Mouse (Mus musculus) intestine, embryonic 16.5 days (tissue): Measurements from ENCODE around the gene Anxa6. TPM values are rescaled to one million over a fixed set of nuclear protein-coding genes. Genes with fewer than 3 reads are reported as not detected.

Experiments used
- ATAC-seq: fragments of 200-750 bp; cut with Nextera tagmentation; 2 replicates; pipeline ENCODE4 v1.8.0; 2017; ENCODE audit warnings: moderate TSS enrichment, moderate library complexity
- H3K27ac ChIP-seq: fragments of 300-500 bp; sonication (generic); 2 replicates; pipeline ENCODE4 v1.5.1; 2014; ENCODE audit warnings: mild to moderate bottlenecking, low read length
- H3K27me3 ChIP-seq: fragments of 300-500 bp; sonication (generic); replicated peaks from 2 replicates; pipeline ENCODE4 v1.6.1; 2014; ENCODE audit warnings: low read length, control low read depth, mixed read lengths; ENCODE audit not compliant: control insufficient read depth, insufficient read depth
- H3K36me3 ChIP-seq: fragments of 300-500 bp; sonication (generic); 2 replicates; pipeline ENCODE4 v1.6.1; 2014; ENCODE audit warnings: low read length, control low read depth; ENCODE audit not compliant: control insufficient read depth, insufficient read depth
- H3K4me1 ChIP-seq: fragments of 300-500 bp; sonication (generic); 2 replicates; pipeline ENCODE4 v1.6.1; 2014; ENCODE audit warnings: low read length, control low read depth, mixed read lengths; ENCODE audit not compliant: control insufficient read depth, insufficient read depth
- H3K4me2 ChIP-seq: fragments of 300-500 bp; sonication (generic); 2 replicates; pipeline ENCODE4 v1.6.1; 2014; ENCODE audit warnings: low read depth, low read length, control low read depth
- H3K4me3 ChIP-seq: fragments of 300-500 bp; sonication (generic); 2 replicates; pipeline ENCODE4 v1.5.1; 2014; ENCODE audit warnings: mild to moderate bottlenecking, low read length
- H3K9ac ChIP-seq: fragments of 300-500 bp; sonication (generic); 2 replicates; pipeline ENCODE4 v1.6.1; 2014; ENCODE audit warnings: low read depth, low read length
- H3K9me3 ChIP-seq: fragments of 300-500 bp; sonication (generic); 2 replicates; pipeline ENCODE4 v1.6.1; 2016; ENCODE audit warnings: low read length, control low read depth; ENCODE audit not compliant: control insufficient read depth
- WGBS: fragments of 180-500 bp; shearing (Covaris S2); extraction: QIAGEN DNeasy Blood & Tissue Kit; methylation state at CpG from one replicate; pipeline ENCODE4 v1.1.7; 2014; 5-methylcytosine and 5-hydroxymethylcytosine counted together
- polyA plus RNA-seq: library from polyadenylated mRNA; unstranded; fragments of >200 nt; fragmentation: Nextera tagmentation; extraction: Ambion mirVana; gene quantifications from 2 replicates; pipeline ENCODE4 v1.2.1, GENCODE M21; 2015

Gene Anxa6
- polyA plus RNA-seq, 1 experiment from 2014 or later, result 247 TPM

DNA sequence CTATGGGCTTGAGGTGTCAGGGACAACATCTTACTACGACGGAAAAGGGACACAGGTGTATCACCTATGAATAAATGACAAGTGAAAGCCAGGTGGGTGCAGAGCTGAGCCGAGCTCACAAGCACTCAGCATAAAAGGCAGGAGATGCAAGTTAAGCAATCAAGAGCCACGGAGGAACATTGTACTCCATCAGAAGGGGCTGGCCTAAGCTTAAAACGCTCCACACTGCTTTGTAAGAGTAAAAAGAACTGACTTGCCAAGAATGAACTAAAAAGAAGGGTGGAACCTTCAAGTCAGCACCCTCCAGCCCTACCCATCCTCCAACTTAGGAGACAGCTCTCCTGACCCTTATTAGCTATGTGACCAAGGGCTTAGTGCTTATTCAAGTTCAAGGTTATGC is 10.7 kb downstream of the Anxa6 start:
- WGBS, result 45% methylated on average over 5 of the region's 5 CpGs
- H3K4me3 ChIP-seq, result 0 out of 2 replicates have a peak overlapping the region, but pooled peaks have one; percentile 16
- peak overlapping the region; percentile 36 for H3K9ac ChIP-seq
- H3K4me2 ChIP-seq, result peak overlapping the region; percentile 36
- H3K27ac ChIP-seq, result peak overlapping the region; percentile 96
- H3K36me3 ChIP-seq, result no peaks in the 10 kb centered on the region
- H3K9me3 ChIP-seq, result no peaks in the 10 kb centered on the region
- H3K4me1 ChIP-seq, result peaks cover 73% of the 10 kb centered on the region
- ATAC-seq, result peak; percentile 3
- no peaks in the 10 kb centered on the region for H3K27me3 ChIP-seq

DNA sequence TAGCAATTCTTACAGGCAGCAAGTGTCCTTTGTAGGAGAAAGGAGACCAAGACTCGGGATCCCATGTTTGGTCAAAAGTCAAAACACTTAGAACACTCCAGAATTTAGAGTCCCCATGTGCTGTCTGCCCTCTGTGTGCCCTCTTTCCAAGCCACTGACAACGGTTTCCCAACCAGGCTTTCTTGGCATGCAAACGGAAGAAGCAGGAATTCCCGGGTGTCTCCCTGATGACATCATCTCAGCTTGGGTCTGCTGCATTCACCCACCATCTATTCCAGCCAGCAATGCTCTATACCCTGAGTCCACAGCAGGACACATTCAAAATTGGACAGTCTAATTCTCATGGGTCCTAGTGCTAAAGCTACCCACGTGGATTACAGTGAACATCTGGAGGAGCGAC is 11.4 kb downstream of the Anxa6 start:
- no peaks in the 10 kb centered on the region for H3K27me3 ChIP-seq
- 39% methylated on average over 6 of the region's 6 CpGs for WGBS
- ATAC-seq, result no peak
- H3K36me3 ChIP-seq, result no peaks in the 10 kb centered on the region
- H3K4me1 ChIP-seq, result peaks cover 68% of the 10 kb centered on the region
- no peaks in the 10 kb centered on the region for H3K9me3 ChIP-seq
- H3K9ac ChIP-seq, result no peak overlapping the region; the same call in 1 of the 2 replicates
- no peak overlapping the region for H3K4me2 ChIP-seq
- no peak overlapping the region for H3K4me3 ChIP-seq
- H3K27ac ChIP-seq, result peak overlapping the region; percentile 96

DNA sequence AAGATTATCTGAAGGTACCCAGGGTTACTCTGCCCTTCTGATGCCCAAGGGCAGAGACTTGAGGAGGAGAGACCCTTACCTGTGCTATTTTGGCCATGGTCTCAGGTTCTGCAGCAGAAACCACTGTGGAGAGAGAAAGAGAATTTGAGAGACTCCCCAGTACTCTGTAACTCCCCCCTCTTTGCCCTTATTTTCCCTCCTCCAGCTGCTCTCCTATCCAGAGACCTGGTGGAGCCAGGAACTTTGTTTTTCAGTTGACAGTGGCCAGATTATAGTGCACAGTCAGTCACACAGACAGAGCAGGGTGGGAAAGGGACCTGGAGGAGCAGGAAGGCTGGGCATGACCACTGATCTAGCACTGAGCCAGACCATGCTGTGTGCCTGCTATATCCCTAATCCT is 11.8 kb downstream of the Anxa6 start:
- no peak overlapping the region for H3K9ac ChIP-seq
- no peak overlapping the region for H3K4me3 ChIP-seq
- ATAC-seq, result no peak
- H3K4me2 ChIP-seq, result no peak overlapping the region
- H3K9me3 ChIP-seq, result no peaks in the 10 kb centered on the region
- no peak overlapping the region for H3K27ac ChIP-seq
- H3K27me3 ChIP-seq, result no peaks in the 10 kb centered on the region
- H3K36me3 ChIP-seq, result no peaks in the 10 kb centered on the region
- peaks cover 68% of the 10 kb centered on the region for H3K4me1 ChIP-seq

DNA sequence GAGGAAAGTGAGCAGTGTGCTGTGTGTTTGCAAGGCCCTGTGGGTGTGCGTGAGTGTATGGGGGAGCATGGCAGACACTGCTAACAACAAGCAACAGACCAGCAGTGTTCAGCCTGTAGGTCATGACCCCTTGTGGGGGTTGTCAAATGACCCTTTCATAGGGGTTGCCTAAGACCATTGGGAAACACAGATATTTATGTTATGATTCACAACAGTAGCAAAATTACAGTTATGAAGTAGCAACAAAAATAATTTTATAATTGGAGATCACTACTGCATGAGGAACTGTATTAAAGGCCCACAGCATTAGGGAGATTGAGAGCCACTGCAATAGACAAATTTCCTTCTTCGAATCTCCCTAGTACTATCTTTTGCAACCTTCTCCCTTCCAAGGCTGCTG is 13.5 kb downstream of the Anxa6 start:
- no peak overlapping the region for H3K9ac ChIP-seq

DNA sequence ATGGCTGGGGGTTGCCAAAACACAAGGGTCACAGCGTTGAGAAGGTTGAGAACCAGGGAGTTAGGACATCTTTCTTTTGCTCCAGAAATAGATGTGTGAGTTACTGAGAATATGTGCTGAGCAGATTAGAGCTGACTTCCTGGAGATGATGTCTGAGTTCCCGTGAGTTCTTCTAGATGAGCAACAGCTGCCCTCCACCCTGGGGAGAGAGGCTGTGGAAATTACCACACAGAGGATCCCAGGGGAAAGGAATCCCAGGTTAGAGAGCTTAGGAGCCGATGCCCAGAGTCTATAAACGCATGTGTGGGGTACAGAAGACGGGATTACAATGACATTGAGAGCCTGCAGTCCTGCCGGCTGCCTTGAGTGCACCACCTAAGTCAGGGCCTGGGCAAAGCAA is 15.2 kb downstream of the Anxa6 start:
- Histone ChIP-seq H3K4me3 (no peak overlapping the region), H3K9me3 (no peaks in the 10 kb centered on the region), H3K4me1 (peaks cover 44% of the 10 kb centered on the region), H3K36me3 (peaks cover 3% of the 10 kb centered on the region; the same call in 1 of the 2 replicates), H3K4me2 (no peak overlapping the region), H3K27me3 (no peaks in the 10 kb centered on the region), H3K27ac (no peak overlapping the region), H3K9ac (no peak overlapping the region)
- no peak for ATAC-seq
- WGBS, result 50% methylated on average over 6 of the region's 6 CpGs

More for the DNA sequence above, 13.5 kb downstream of the Anxa6 start:
- 87% methylated on average over 2 of the region's 2 CpGs for WGBS
- no peaks in the 10 kb centered on the region for H3K27me3 ChIP-seq
- no peak overlapping the region for H3K4me3 ChIP-seq
- H3K4me1 ChIP-seq, result peaks cover 53% of the 10 kb centered on the region
- ATAC-seq, result no peak
- no peak overlapping the region for H3K4me2 ChIP-seq
- H3K9me3 ChIP-seq, result no peaks in the 10 kb centered on the region
- no peak overlapping the region for H3K27ac ChIP-seq
- no peaks in the 10 kb centered on the region for H3K36me3 ChIP-seq

DNA sequence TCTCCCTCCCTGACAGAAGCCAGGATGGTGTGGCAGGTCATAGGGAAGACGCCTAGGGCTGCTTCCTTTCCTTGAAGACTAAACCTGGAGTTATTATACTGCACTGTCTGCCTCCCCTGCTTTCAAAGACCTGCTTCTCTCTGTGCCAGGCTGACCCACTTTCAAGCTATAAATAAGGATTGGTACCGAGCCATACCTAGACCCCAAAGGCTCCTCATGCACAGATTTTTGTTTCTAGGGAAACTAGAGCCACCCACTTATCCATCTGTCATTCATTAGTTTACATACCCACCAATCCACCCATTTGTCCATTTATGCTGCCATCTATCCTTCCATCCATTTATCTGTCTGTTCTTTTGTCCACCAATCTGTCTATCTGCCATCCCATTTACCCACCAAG is 16.0 kb downstream of the Anxa6 start:
- no peak overlapping the region for H3K4me3 ChIP-seq
- peaks cover 3% of the 10 kb centered on the region for H3K36me3 ChIP-seq
- no peak overlapping the region for H3K4me2 ChIP-seq
- 79% methylated on average over 2 of the region's 2 CpGs for WGBS
- H3K4me1 ChIP-seq, result peaks cover 37% of the 10 kb centered on the region
- no peaks in the 10 kb centered on the region for H3K27me3 ChIP-seq
- no peak for ATAC-seq
- H3K27ac ChIP-seq, result no peak overlapping the region
- no peaks in the 10 kb centered on the region for H3K9me3 ChIP-seq
- H3K9ac ChIP-seq, result no peak overlapping the region

DNA sequence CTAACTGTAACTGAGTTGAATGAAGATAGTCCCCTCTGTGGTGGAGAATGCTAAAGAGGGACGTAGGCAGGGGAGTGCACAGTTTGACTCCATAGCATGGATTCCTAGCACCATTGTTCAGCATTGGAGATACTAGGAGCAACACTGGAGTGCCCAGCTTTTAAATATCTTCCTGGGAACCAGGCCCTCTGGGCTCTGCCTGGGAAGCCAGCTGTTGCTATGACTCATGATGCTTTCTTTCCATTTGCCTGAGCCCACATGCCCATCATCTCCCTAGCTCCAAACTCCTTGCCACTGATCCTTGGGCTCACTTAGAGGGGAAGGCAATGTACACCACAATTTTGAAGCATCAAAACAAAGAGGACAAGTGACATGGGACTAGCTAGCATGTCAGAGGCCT is 16.5 kb downstream of the Anxa6 start:
- H3K27me3 ChIP-seq, result no peaks in the 10 kb centered on the region
- H3K4me3 ChIP-seq, result no peak overlapping the region
- peaks cover 3% of the 10 kb centered on the region for H3K36me3 ChIP-seq
- WGBS, result 50% methylated on average over 1 of the region's 1 CpGs
- H3K4me2 ChIP-seq, result no peak overlapping the region
- no peak overlapping the region for H3K9ac ChIP-seq
- H3K9me3 ChIP-seq, result no peaks in the 10 kb centered on the region
- peaks cover 32% of the 10 kb centered on the region for H3K4me1 ChIP-seq
- no peak for ATAC-seq
- no peak overlapping the region for H3K27ac ChIP-seq

DNA sequence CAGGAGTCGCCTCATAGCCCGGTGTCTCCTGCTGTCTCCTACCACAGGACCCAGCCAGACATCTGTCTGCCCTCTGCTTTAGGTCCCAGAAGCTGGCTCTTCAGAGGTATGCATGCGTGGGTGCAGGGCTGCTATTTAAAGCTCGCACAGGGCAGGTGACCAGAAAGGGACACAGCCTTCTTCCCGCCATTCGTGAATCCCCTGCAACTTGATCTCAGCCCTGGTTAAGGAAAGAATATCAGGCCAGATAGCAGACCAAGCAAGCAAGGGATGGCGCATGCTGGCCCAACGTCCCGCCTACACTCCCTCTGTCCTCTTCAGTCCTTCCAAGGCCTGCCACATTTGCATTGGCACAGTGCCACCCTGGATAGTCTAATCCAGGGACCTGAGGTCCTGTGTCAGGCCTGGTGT is 17.4 kb downstream of the Anxa6 start:
- WGBS, result 77% methylated on average over 9 of the region's 9 CpGs
- Histone ChIP-seq H3K4me3 (no peak overlapping the region), H3K9me3 (no peaks in the 10 kb centered on the region), H3K9ac (no peak overlapping the region), H3K4me2 (no peak overlapping the region), H3K27me3 (no peaks in the 10 kb centered on the region), H3K4me1 (peaks cover 26% of the 10 kb centered on the region), H3K27ac (no peak overlapping the region), H3K36me3 (peaks cover 3% of the 10 kb centered on the region)
- ATAC-seq, result peak; percentile 34; the same call in 1 of the 2 replicates

DNA sequence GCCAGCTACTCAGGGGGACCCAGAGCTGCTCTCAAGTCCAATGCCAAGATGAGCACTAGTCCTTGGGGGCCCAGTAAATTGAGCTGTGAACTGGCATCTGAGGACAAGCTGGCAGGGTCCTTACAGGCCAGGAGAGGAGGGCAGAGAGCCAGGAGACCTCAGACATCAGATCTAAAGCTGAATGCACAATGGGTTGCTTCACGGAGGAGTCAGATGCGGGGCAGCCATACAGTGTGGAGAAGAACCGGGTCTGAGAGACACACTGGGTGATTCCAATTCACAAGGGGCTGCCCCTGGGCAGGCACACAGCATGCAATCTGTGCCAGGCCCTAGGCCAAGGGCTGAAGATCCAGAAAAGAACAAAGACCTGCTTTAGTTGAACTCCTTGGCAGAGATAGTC is 18.0 kb downstream of the Anxa6 start:
- no peak for ATAC-seq
- 85% methylated on average over 3 of the region's 3 CpGs for WGBS
- Histone ChIP-seq H3K4me1 (peaks cover 26% of the 10 kb centered on the region), H3K4me3 (no peak overlapping the region), H3K9ac (no peak overlapping the region), H3K9me3 (no peaks in the 10 kb centered on the region), H3K4me2 (no peak overlapping the region), H3K27ac (no peak overlapping the region), H3K27me3 (no peaks in the 10 kb centered on the region), H3K36me3 (peaks cover 3% of the 10 kb centered on the region)

DNA sequence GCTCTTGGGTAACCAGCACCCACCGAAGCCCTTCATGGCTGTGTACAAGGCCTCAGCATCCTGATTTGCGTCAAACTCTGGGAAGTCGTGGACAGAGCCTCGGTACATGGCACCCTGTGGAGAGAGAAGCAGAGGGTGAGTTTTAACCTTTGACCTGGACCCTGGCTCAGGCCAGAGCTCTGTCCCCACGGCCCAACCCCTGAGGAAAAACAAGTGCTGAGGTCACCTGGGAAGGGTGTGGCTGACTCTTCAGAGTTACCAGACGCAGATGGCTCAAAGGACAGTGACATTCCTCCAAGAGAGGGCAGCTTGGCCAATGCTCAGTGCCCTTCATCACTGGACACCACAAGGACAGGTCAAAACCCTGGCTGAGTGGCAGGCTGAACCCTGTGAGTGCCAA is 19.4 kb downstream of the Anxa6 start:
- no peaks in the 10 kb centered on the region for H3K9me3 ChIP-seq
- no peak for ATAC-seq
- H3K9ac ChIP-seq, result no peak overlapping the region
- no peak overlapping the region for H3K27ac ChIP-seq
- H3K4me2 ChIP-seq, result no peak overlapping the region
- H3K36me3 ChIP-seq, result peaks cover 3% of the 10 kb centered on the region
- no peaks in the 10 kb centered on the region for H3K27me3 ChIP-seq
- peaks cover 14% of the 10 kb centered on the region for H3K4me1 ChIP-seq
- 76% methylated on average over 6 of the region's 6 CpGs for WGBS
- H3K4me3 ChIP-seq, result no peak overlapping the region
